Mouse (Mus musculus): ENCODE data around the gene Rab23. TPM values are rescaled to one million over a fixed set of nuclear protein-coding genes. Genes with fewer than 3 reads are reported as not detected.
A peak's percentile ranks its signal among the peaks of the same experiment; 100 is the strongest.

Rab23 gene
- polyA plus RNA-seq, 1 experiment from 2014 or later = 35.2 TPM

- Histone ChIP-seq H3K36me3 (replicated peaks) (peaks cover 52% of the 10 kb centered on the region), H3K27ac (replicated peaks) (peak within 1 kb of the TSS; percentile 93)
- WGBS = 3% methylated on average over 61 of the region's 61 CpGs
These were observed 37.9 kb downstream of the Rab23 start, which contains the start of gene Bag2 for GRCm38 (mm10) chr1:33757491-33758041. TSS of gene Bag2 (minus strand) at chr1:33757795.

DNA sequence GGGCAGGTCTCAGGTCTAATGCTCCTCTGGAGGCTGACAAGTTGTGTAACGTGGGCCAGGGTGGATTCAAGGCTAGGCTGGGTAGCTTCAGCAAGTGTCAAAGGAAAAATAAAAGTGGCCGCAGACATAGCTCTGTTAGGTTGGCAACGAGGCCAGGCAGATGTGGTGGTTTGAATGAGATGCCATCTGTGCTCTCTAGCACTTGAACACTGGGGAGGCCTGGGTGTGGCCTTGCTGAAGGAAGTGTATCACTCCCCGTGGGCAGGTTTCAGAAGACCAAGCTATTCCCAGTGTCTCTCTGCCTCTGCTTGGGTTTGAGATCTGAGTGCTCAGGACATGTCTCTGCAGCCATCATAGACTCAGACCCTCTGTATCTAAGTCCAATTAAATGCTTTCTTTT, 38.8 kb downstream of the Rab23 start:
- Histone ChIP-seq H3K4me1 (peaks cover 34% of the 10 kb centered on the region), H3K27ac (replicated peaks) (no peak overlapping the region), H3K36me3 (replicated peaks) (peaks cover 48% of the 10 kb centered on the region), H3K4me3 (no peak overlapping the region), H3K9me3 (no peaks in the 10 kb centered on the region), H3K27me3 (replicated peaks; ENCODE audit: low read depth, poor library complexity, severe bottlenecking) (no peaks in the 10 kb centered on the region)
- 68% methylated on average over 4 of the region's 4 CpGs for WGBS
- no peak for DNase-seq (ENCODE audit: low spot score)

More at GRCm38 (mm10) chr1:33757491-33758041, 37.9 kb downstream of the Rab23 start, which contains the start of gene Bag2:
- H3K4me3 ChIP-seq = peak within 1 kb of the TSS; percentile 80
- H3K4me1 ChIP-seq = peaks cover 30% of the 10 kb centered on the region
- no peaks in the 10 kb centered on the region for H3K27me3 ChIP-seq (replicated peaks; ENCODE audit: low read depth, poor library complexity, severe bottlenecking)
- H3K9me3 ChIP-seq = no peaks in the 10 kb centered on the region
- peak; percentile 80 for DNase-seq (ENCODE audit: low spot score)

DNA sequence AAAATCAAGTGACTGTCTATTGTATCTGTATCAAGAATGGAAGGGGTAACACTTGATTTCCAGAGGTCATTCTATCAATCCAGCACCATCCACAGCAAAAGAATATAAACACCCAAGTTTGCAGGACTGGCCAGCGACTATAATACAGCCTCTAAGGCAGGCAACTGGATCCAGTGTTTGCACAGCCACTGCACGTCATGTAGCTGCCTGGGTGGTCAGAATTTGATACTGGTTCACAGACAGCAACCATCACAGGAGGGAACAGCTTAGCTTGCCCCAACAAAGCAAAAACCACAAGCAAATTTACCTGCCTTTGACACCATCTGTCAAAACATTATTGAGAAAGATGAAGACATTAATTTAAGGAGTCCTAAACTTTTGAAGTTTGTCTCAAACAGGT, 44.1 kb downstream of the Rab23 start:
- Histone ChIP-seq H3K9me3 (no peaks in the 10 kb centered on the region), H3K27me3 (replicated peaks; ENCODE audit: low read depth, poor library complexity, severe bottlenecking) (no peaks in the 10 kb centered on the region), H3K27ac (replicated peaks) (no peak overlapping the region), H3K36me3 (replicated peaks) (peaks cover 61% of the 10 kb centered on the region), H3K4me1 (0 out of 2 replicates have a peak, but pooled peaks cover 5% of the 10 kb centered on the region), H3K4me3 (no peak overlapping the region)
- 33% methylated on average over 2 of the region's 2 CpGs for WGBS
- peak; percentile 54 for DNase-seq (ENCODE audit: low spot score)

- Histone ChIP-seq H3K9me3 (no peaks in the 10 kb centered on the region), H3K27ac (replicated peaks) (no peak overlapping the region), H3K36me3 (replicated peaks) (peaks cover 68% of the 10 kb centered on the region), H3K4me3 (no peak overlapping the region), H3K27me3 (replicated peaks; ENCODE audit: low read depth, poor library complexity, severe bottlenecking) (no peaks in the 10 kb centered on the region), H3K4me1 (0 out of 2 replicates have a peak, but pooled peaks cover 5% of the 10 kb centered on the region)
- no peak for DNase-seq (ENCODE audit: low spot score)
- 90% methylated on average over 11 of the region's 11 CpGs for WGBS
These were observed 45.9 kb downstream of the Rab23 start for GRCm38 (mm10) chr1:33765468-33766080.

GRCm38 (mm10) chr1:33766520-33767508, 47.1 kb downstream of the Rab23 start:
- DNase-seq (ENCODE audit: low spot score) = no peak
- no peak overlapping the region for H3K4me3 ChIP-seq
- no peaks in the 10 kb centered on the region for H3K9me3 ChIP-seq
- peaks cover 70% of the 10 kb centered on the region for H3K36me3 ChIP-seq (replicated peaks)
- WGBS = 78% methylated on average over 16 of the region's 16 CpGs
- H3K4me1 ChIP-seq = 0 out of 2 replicates have a peak, but pooled peaks cover 5% of the 10 kb centered on the region
- H3K27ac ChIP-seq (replicated peaks) = no peak overlapping the region
- H3K27me3 ChIP-seq (replicated peaks; ENCODE audit: low read depth, poor library complexity, severe bottlenecking) = no peaks in the 10 kb centered on the region

DNA sequence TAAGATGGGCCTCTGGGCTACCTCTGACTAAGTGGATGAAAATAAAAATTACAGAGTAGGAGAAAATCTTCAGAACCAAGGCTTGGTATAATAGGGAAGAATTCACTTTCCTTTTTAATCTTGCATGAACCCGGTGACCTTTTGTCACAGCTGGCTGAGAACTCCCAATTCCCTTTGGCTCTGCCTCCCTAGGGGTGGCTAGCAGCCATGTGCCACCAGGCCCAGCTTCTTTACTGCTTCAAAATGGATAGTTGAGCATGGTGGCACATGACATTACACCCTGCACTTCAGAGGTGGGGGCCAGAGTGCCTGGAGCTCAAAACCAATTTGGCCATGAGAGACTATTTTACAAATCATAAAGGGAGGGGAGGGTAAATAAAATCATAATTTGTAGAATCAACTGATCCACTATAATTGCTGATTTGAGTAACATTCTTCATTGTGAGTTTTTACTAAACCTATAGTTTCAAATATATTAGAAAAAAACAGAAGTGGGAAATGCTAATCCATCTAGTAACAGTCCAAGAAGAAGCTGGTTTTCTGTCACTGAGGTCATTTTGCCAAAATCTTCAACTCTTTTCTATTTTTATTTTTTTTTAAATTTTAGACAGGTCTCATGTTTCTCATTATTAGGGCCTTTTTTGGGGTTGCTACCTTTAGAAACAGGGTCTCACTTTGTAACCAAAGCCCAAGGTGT, 48.6 kb downstream of the Rab23 start:
- no peaks in the 10 kb centered on the region for H3K27me3 ChIP-seq (replicated peaks; ENCODE audit: low read depth, poor library complexity, severe bottlenecking)
- 0 out of 2 replicates have a peak, but pooled peaks cover 3% of the 10 kb centered on the region for H3K4me1 ChIP-seq
- 89% methylated on average over 1 of the region's 1 CpGs for WGBS
- no peak overlapping the region for H3K27ac ChIP-seq (replicated peaks)
- H3K9me3 ChIP-seq = no peaks in the 10 kb centered on the region
- no peak overlapping the region for H3K4me3 ChIP-seq
- no peak for DNase-seq (ENCODE audit: low spot score)
- peaks cover 73% of the 10 kb centered on the region for H3K36me3 ChIP-seq (replicated peaks)

- H3K4me3 ChIP-seq = no peak overlapping the region
- no peaks in the 10 kb centered on the region for H3K27me3 ChIP-seq (replicated peaks; ENCODE audit: low read depth, poor library complexity, severe bottlenecking)
- no peaks in the 10 kb centered on the region for H3K9me3 ChIP-seq
- DNase-seq (ENCODE audit: low spot score) = no peak
- peaks cover 77% of the 10 kb centered on the region for H3K36me3 ChIP-seq (replicated peaks)
- H3K4me1 ChIP-seq = no peaks in the 10 kb centered on the region
- no peak overlapping the region for H3K27ac ChIP-seq (replicated peaks)
These were observed 49.1 kb downstream of the Rab23 start for GRCm38 (mm10) chr1:33768827-33769226.

DNA sequence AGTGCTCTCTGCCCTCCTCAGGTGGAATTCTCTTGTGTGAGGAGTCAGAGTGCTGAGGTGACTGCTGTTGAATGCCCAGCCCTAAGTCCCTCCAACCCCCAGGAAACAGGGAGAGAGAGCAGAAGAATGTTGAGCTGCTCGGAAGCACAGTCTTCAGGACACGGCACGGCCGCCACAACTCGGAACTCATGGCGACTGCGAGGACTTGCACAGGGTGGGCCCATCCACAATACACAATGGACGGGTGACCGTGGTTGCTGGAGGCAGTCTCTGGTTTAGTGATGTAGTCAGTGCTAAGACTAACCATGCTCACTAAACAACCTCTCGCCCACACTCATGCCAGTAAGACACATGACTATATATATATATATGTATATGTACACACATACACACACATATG, 51.9 kb downstream of the Rab23 start:
- Histone ChIP-seq H3K4me1 (no peaks in the 10 kb centered on the region), H3K36me3 (replicated peaks) (peaks cover 87% of the 10 kb centered on the region), H3K27ac (replicated peaks) (no peak overlapping the region), H3K4me3 (no peak overlapping the region), H3K27me3 (replicated peaks; ENCODE audit: low read depth, poor library complexity, severe bottlenecking) (no peaks in the 10 kb centered on the region), H3K9me3 (no peaks in the 10 kb centered on the region)
- DNase-seq (ENCODE audit: low spot score) = no peak
- WGBS = 92% methylated on average over 10 of the region's 10 CpGs

DNA sequence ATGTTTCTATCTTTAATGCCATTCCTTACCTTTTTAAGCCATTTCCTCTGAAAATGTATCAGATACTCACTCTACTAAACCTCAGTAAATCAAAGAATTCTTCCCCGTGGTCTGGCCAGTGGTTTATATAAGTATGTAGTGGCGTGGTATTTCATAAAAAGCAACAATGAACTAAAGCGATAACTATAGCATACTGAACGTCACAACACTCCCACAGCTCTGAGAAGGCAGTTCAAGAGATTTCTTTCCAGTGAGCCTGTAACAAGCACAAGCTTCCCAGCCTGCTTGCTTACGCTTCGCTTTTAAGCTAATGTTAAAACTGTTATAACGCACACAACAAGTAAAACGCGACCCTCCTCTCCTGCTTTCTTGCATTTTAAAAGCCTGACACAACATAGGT, 52.4 kb downstream of the Rab23 start:
- H3K36me3 ChIP-seq (replicated peaks) = peaks cover 90% of the 10 kb centered on the region
- no peak overlapping the region for H3K27ac ChIP-seq (replicated peaks)
- no peaks in the 10 kb centered on the region for H3K4me1 ChIP-seq
- H3K9me3 ChIP-seq = no peaks in the 10 kb centered on the region
- H3K4me3 ChIP-seq = no peak overlapping the region
- DNase-seq (ENCODE audit: low spot score) = no peak
- 94% methylated on average over 9 of the region's 9 CpGs for WGBS
- H3K27me3 ChIP-seq (replicated peaks; ENCODE audit: low read depth, poor library complexity, severe bottlenecking) = no peaks in the 10 kb centered on the region

DNA sequence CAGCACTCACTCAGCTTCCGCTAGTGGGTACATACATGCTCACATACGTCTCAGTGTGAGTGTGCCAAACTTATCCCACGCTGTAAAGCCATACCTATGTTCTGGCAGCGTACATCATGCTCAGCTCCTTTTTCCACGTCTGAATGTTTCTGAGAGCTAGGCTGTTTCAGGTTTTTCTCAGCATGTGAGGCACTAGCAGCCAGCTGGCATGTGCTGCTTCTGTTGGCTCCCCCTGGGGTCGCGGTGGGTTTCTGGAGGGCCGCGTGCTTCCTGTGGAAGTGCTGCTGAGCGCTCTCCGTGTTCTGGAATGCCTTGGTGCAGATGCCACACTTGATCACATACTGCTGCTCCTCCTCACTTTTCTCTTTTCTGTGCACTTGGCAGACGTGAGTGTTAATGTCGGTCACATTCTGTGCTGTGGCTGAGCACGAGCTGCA, 56.5 kb downstream of the Rab23 start:
- H3K27me3 ChIP-seq (replicated peaks; ENCODE audit: low read depth, poor library complexity, severe bottlenecking) = no peaks in the 10 kb centered on the region
- H3K4me1 ChIP-seq = no peaks in the 10 kb centered on the region
- no peaks in the 10 kb centered on the region for H3K9me3 ChIP-seq
- no peak overlapping the region for H3K4me3 ChIP-seq
- H3K27ac ChIP-seq (replicated peaks) = no peak overlapping the region
- H3K36me3 ChIP-seq (replicated peaks) = peaks cover 77% of the 10 kb centered on the region
- 90% methylated on average over 14 of the region's 14 CpGs for WGBS
- DNase-seq (ENCODE audit: low spot score) = no peak

DNA sequence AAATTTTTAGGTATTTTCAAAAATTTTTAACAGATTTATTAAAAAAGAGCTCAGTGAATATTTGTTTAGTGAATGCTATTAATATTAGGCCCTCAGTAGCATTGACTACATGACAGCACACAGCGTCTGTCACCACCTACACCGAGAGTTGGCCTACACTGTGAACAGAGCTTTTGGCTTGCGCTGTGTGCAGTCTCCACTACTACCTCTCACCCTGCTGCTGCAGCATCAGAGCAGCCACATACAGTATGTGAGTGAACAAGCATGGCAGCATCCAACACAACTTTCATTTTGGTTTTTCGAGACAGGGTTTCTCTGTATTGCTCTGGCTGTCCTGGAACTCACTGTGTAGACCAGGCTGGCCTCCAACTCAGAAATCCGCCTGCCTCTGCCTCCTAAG, 64.9 kb downstream of the Rab23 start:
- no peak for DNase-seq (ENCODE audit: low spot score)
- H3K27ac ChIP-seq (replicated peaks) = no peak overlapping the region
- no peaks in the 10 kb centered on the region for H3K27me3 ChIP-seq (replicated peaks; ENCODE audit: low read depth, poor library complexity, severe bottlenecking)
- no peaks in the 10 kb centered on the region for H3K4me1 ChIP-seq
- WGBS = 97% methylated on average over 5 of the region's 5 CpGs
- peaks cover 48% of the 10 kb centered on the region for H3K36me3 ChIP-seq (replicated peaks)
- no peak overlapping the region for H3K4me3 ChIP-seq
- no peaks in the 10 kb centered on the region for H3K9me3 ChIP-seq

DNA sequence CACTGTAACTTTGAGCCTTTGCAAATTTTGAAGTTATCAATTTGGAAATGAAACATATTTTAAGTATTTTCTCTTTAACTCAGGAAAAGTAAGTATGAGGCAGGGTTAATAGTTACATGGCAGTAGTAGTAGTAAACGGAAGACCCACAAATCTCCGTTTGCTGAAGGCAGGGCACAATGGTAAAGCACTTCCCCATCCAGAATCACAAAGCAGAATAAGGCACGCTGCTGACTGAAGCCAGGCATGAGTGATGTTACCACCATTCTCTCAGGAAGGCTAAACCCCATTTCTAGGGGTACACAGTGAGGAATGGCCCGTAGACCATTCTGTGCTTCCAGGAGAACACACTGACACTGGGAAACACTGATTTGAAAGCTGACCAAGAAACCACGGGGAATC, 68.4 kb downstream of the Rab23 start:
- Histone ChIP-seq H3K27ac (replicated peaks) (no peak overlapping the region), H3K9me3 (no peaks in the 10 kb centered on the region), H3K27me3 (replicated peaks; ENCODE audit: low read depth, poor library complexity, severe bottlenecking) (no peaks in the 10 kb centered on the region), H3K4me1 (no peaks in the 10 kb centered on the region), H3K4me3 (no peak overlapping the region), H3K36me3 (replicated peaks) (peaks cover 43% of the 10 kb centered on the region)
- 85% methylated on average over 5 of the region's 5 CpGs for WGBS
- DNase-seq (ENCODE audit: low spot score) = no peak

Measured in embryonic facial prominence, embryonic 10.5 days (tissue).